Mouse (Mus musculus) CH12.LX (cell line): ENCODE results near the gene Mettl11b.

Experiments
- CTCF ChIP-seq, 2 experiments: IDR thresholded peaks in 1 of 2; conservative IDR thresholded peaks in 1 of 2; 2 replicates each; pipeline ENCODE4 v1.5.1; 2011 to 2012; ENCODE audit warnings: low read depth in 2 of 2, low read length in 2 of 2, improper control_type of control experiment in 1 of 2, inconsistent platforms in 1 of 2, mild to moderate bottlenecking in 1 of 2, moderate library complexity in 1 of 2
- EP300 ChIP-seq: IDR thresholded peaks from 2 replicates; pipeline ENCODE4 v1.6.1; 2011; ENCODE audit warnings: low read length, improper control_type of control experiment
- MAX ChIP-seq: IDR thresholded peaks from 2 replicates; pipeline ENCODE4 v1.6.1; 2011; ENCODE audit warnings: low read length, improper control_type of control experiment
- NRF1 ChIP-seq: IDR thresholded peaks from 2 replicates; pipeline ENCODE4 v1.6.1; 2014; ENCODE audit warnings: low read depth, mild to moderate bottlenecking, inconsistent platforms, low read length, improper control_type of control experiment, moderate library complexity
- POLR2A ChIP-seq: IDR thresholded peaks from 2 replicates; pipeline ENCODE4 v1.6.1; 2011; ENCODE audit warnings: low read depth, mild to moderate bottlenecking, improper control_type of control experiment, low read length
- SIN3A ChIP-seq: IDR thresholded peaks from 2 replicates; pipeline ENCODE4 v1.6.1; 2012; ENCODE audit warnings: low read length, improper control_type of control experiment, inconsistent platforms
- USF1 ChIP-seq: IDR thresholded peaks from 2 replicates; pipeline ENCODE4 v1.6.1; 2014; ENCODE audit warnings: low read depth, mild to moderate bottlenecking, inconsistent platforms, low read length, improper control_type of control experiment
- ZMIZ1 ChIP-seq: IDR thresholded peaks from 2 replicates; pipeline ENCODE4 v1.6.1; 2012; ENCODE audit warnings: low read depth, mild to moderate bottlenecking, inconsistent platforms, low read length, improper control_type of control experiment

DNA sequence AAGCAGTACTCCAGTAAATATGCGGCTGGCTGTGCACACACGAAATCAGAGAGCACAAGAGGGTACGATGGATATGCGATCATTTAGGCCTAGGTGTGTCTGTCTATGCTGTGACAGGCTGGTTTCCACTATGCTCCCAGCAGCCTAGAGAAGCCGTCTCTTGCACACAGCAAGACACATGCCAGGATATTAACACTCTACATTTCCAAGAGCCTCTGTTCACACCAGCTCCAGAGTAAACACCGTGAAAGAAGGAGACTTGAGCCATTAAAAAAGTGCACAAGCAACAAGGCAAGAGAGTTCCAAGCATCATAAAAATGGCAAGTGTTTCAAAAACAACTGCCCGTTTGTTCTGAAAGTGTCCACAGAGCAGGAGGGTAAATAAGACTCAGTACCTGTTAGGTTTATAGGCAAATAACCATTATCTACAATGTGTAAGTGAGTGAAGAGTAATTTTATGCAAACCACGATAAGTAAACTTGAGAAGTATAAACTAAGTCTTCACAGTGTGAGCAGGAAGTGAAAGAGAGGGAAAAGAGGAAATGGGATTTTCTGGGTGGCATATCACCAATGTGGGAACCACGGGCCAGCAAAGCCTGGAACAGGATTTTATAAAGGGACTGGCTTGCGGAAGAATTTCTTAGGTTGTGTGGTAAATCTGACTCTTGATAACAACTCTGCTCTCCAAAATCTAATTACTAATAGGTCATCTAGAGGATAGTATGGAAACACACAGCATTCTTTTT is 32.6 kb upstream of the Mettl11b start:
- TF ChIP-seq CTCF (conservative IDR thresholded peaks at IDR 0.05 in 1 of 2, IDR thresholded peaks at IDR 0.05 in 1 of 2; ENCODE audit: low read depth in 2 of 2, low read length in 2 of 2) (no peak), NRF1 (no peak), EP300 (no peak), ZMIZ1 (no peak), USF1 (no peak), MAX (no peak), POLR2A (no peak), SIN3A (no peak)
